Mouse (Mus musculus) stomach, embryonic 16.5 days (tissue): ENCODE data around the gene Tomm20. TPM values are rescaled to one million over a fixed set of nuclear protein-coding genes. Genes with fewer than 3 reads are reported as not detected.

Experiments used
- ATAC-seq: fragments of 200-750 bp; cut with Nextera tagmentation; 2 replicates; pipeline ENCODE4 v1.8.0; 2017; ENCODE audit warnings: moderate number of reproducible peaks, moderate TSS enrichment; ENCODE audit not compliant: insufficient read depth, low FRiP score
- H3K27ac ChIP-seq: fragments of 300-500 bp; sonication (generic); 2 replicates; pipeline ENCODE4 v1.5.1; 2014; ENCODE audit warnings: low read length
- H3K27me3 ChIP-seq: fragments of 300-500 bp; sonication (generic); 2 replicates; pipeline ENCODE4 v1.6.1; 2014; ENCODE audit warnings: low read length, control low read depth, mixed read lengths; ENCODE audit not compliant: control insufficient read depth, insufficient read depth
- H3K36me3 ChIP-seq: fragments of 300-500 bp; sonication (generic); 2 replicates; pipeline ENCODE4 v1.6.1; 2014; ENCODE audit warnings: low read length; ENCODE audit not compliant: control insufficient read depth, insufficient read depth
- H3K4me1 ChIP-seq: fragments of 300-500 bp; sonication (generic); 2 replicates; pipeline ENCODE4 v1.6.1; 2014; ENCODE audit warnings: low read length, control low read depth, mixed read lengths; ENCODE audit not compliant: control insufficient read depth, insufficient read depth
- H3K4me2 ChIP-seq: fragments of 300-500 bp; sonication (generic); 2 replicates; pipeline ENCODE4 v1.6.1; 2014; ENCODE audit warnings: low read depth, low read length, mixed read lengths
- H3K4me3 ChIP-seq: fragments of 300-500 bp; sonication (generic); replicated peaks from 2 replicates; pipeline ENCODE4 v1.5.1; 2014; ENCODE audit warnings: mild to moderate bottlenecking, low read length
- H3K9ac ChIP-seq: fragments of 300-500 bp; sonication (generic); 2 replicates; pipeline ENCODE4 v1.6.1; 2014; ENCODE audit warnings: low read length
- H3K9me3 ChIP-seq: fragments of 300-500 bp; sonication (generic); replicated peaks from 2 replicates; pipeline ENCODE4 v1.6.1; 2016; ENCODE audit warnings: low read length, control low read depth; ENCODE audit not compliant: control insufficient read depth
- WGBS: fragments of 180-500 bp; shearing (Covaris S2); extraction: QIAGEN DNeasy Blood & Tissue Kit; methylation state at CpG from one replicate; pipeline ENCODE4 v1.1.7; 2014; 5-methylcytosine and 5-hydroxymethylcytosine counted together
- polyA plus RNA-seq: library from polyadenylated mRNA; unstranded; fragments of >200 nt; fragmentation: Nextera tagmentation; extraction: Ambion mirVana; gene quantifications from 2 replicates; pipeline ENCODE4 v1.2.1, GENCODE M21; 2015

The Tomm20 gene
- polyA plus RNA-seq, 1 experiment from 2014 or later, result 206 TPM

- Histone ChIP-seq H3K36me3 (no peaks in the 10 kb centered on the region), H3K27ac (no peak overlapping the region), H3K4me2 (no peak overlapping the region), H3K9me3 (no peaks in the 10 kb centered on the region), H3K9ac (0 out of 2 replicates have a peak overlapping the region, but pooled peaks have one; percentile 2), H3K27me3 (no peaks in the 10 kb centered on the region; the same call in 1 of the 2 replicates), H3K4me1 (peaks cover 8% of the 10 kb centered on the region; the same call in 1 of the 2 replicates), H3K4me3 (no peak overlapping the region)
- WGBS, result 52% methylated on average over 9 of the region's 9 CpGs
- 0 out of 2 replicates have a peak, but pooled peaks have one; percentile 16 for ATAC-seq
Observed at GRCm38 (mm10) chr8:126907968-126908367, 37.7 kb downstream of the Tomm20 start.

- WGBS, result 81% methylated on average over 3 of the region's 3 CpGs
- no peak overlapping the region for H3K9ac ChIP-seq
- no peaks in the 10 kb centered on the region for H3K36me3 ChIP-seq
- peaks cover 8% of the 10 kb centered on the region; the same call in 1 of the 2 replicates for H3K4me1 ChIP-seq
- no peak for ATAC-seq
- H3K4me3 ChIP-seq, result no peak overlapping the region
- no peak overlapping the region for H3K4me2 ChIP-seq
- no peaks in the 10 kb centered on the region; the same call in 1 of the 2 replicates for H3K27me3 ChIP-seq
- no peaks in the 10 kb centered on the region for H3K9me3 ChIP-seq
- no peak overlapping the region for H3K27ac ChIP-seq
Observed at GRCm38 (mm10) chr8:126907374-126907773, 38.3 kb downstream of the Tomm20 start.

GRCm38 (mm10) chr8:126905387-126905786 is 40.3 kb downstream of the Tomm20 start:
- no peak overlapping the region for H3K4me3 ChIP-seq

GRCm38 (mm10) chr8:126903927-126904326 is 41.7 kb downstream of the Tomm20 start:
- Histone ChIP-seq H3K4me2 (no peak overlapping the region), H3K36me3 (no peaks in the 10 kb centered on the region), H3K4me3 (no peak overlapping the region), H3K27me3 (no peaks in the 10 kb centered on the region; the same call in 1 of the 2 replicates), H3K9ac (no peak overlapping the region), H3K27ac (peak overlapping the region; percentile 49), H3K9me3 (no peaks in the 10 kb centered on the region), H3K4me1 (peaks cover 8% of the 10 kb centered on the region; the same call in 1 of the 2 replicates)
- WGBS, result 62% methylated on average over 9 of the region's 9 CpGs
- no peak for ATAC-seq

More at GRCm38 (mm10) chr8:126905387-126905786, 40.3 kb downstream of the Tomm20 start:
- H3K36me3 ChIP-seq, result no peaks in the 10 kb centered on the region
- no peak overlapping the region for H3K9ac ChIP-seq
- peaks cover 8% of the 10 kb centered on the region; the same call in 1 of the 2 replicates for H3K4me1 ChIP-seq
- H3K4me2 ChIP-seq, result no peak overlapping the region
- H3K27ac ChIP-seq, result no peak overlapping the region
- H3K9me3 ChIP-seq, result no peaks in the 10 kb centered on the region
- 87% methylated on average over 3 of the region's 3 CpGs for WGBS
- H3K27me3 ChIP-seq, result no peaks in the 10 kb centered on the region; the same call in 1 of the 2 replicates
- ATAC-seq, result no peak

GRCm38 (mm10) chr8:126903224-126903895 is 42.3 kb downstream of the Tomm20 start:
- 45% methylated on average over 9 of the region's 9 CpGs for WGBS
- Histone ChIP-seq H3K27ac (peak overlapping the region; percentile 49), H3K4me2 (no peak overlapping the region), H3K36me3 (no peaks in the 10 kb centered on the region), H3K27me3 (no peaks in the 10 kb centered on the region; the same call in 1 of the 2 replicates), H3K9me3 (no peaks in the 10 kb centered on the region), H3K4me1 (peaks cover 8% of the 10 kb centered on the region; the same call in 1 of the 2 replicates), H3K9ac (no peak overlapping the region), H3K4me3 (no peak overlapping the region)
- no peak for ATAC-seq

GRCm38 (mm10) chr8:126901612-126902011 is 44.0 kb downstream of the Tomm20 start:
- Histone ChIP-seq H3K27me3 (no peaks in the 10 kb centered on the region; the same call in 1 of the 2 replicates), H3K4me2 (no peak overlapping the region), H3K4me3 (no peak overlapping the region), H3K9ac (no peak overlapping the region), H3K36me3 (no peaks in the 10 kb centered on the region), H3K9me3 (no peaks in the 10 kb centered on the region), H3K27ac (peak overlapping the region; percentile 55; the same call in 1 of the 2 replicates), H3K4me1 (peaks cover 2% of the 10 kb centered on the region; the same call in 1 of the 2 replicates)
- 56% methylated on average over 1 of the region's 1 CpGs for WGBS
- peak; percentile 71; the same call in 1 of the 2 replicates for ATAC-seq

- Histone ChIP-seq H3K4me3 (no peak overlapping the region), H3K4me2 (no peak overlapping the region), H3K4me1 (peaks cover 2% of the 10 kb centered on the region; the same call in 1 of the 2 replicates), H3K27ac (no peak overlapping the region), H3K9me3 (no peaks in the 10 kb centered on the region), H3K9ac (no peak overlapping the region), H3K27me3 (no peaks in the 10 kb centered on the region; the same call in 1 of the 2 replicates), H3K36me3 (no peaks in the 10 kb centered on the region)
- no peak for ATAC-seq
- 56% methylated on average over 2 of the region's 2 CpGs for WGBS
Observed at GRCm38 (mm10) chr8:126901049-126901448, 44.6 kb downstream of the Tomm20 start.

- Histone ChIP-seq H3K36me3 (no peaks in the 10 kb centered on the region), H3K27me3 (no peaks in the 10 kb centered on the region), H3K27ac (peak overlapping the region; percentile 0; the same call in 1 of the 2 replicates), H3K4me3 (no peak overlapping the region), H3K4me2 (no peak overlapping the region), H3K9ac (no peak overlapping the region), H3K9me3 (no peaks in the 10 kb centered on the region), H3K4me1 (0 out of 2 replicates have a peak, but pooled peaks cover 8% of the 10 kb centered on the region)
- ATAC-seq, result no peak
- WGBS, result 45% methylated on average over 6 of the region's 6 CpGs
Observed at GRCm38 (mm10) chr8:126895133-126895532, 50.5 kb downstream of the Tomm20 start.

- Histone ChIP-seq H3K9ac (no peak overlapping the region), H3K36me3 (no peaks in the 10 kb centered on the region), H3K4me2 (no peak overlapping the region), H3K4me1 (peaks cover 20% of the 10 kb centered on the region), H3K9me3 (no peaks in the 10 kb centered on the region), H3K4me3 (no peak overlapping the region), H3K27me3 (no peaks in the 10 kb centered on the region), H3K27ac (peak overlapping the region; percentile 86)
- ATAC-seq, result no peak
- WGBS, result 78% methylated on average over 3 of the region's 3 CpGs
Observed at GRCm38 (mm10) chr8:126887639-126888006, 58.0 kb downstream of the Tomm20 start.
